Mouse (Mus musculus) cerebellum, adult 11 months (tissue): Measurements from ENCODE around the gene Odf3.

Experiments
- DNase-seq: peaks from one replicate; pipeline ENCODE4 v3.0.0; 2022

Gene Odf3

GRCm38 (mm10) chr7:140844905-140845665 is 2.5 kb upstream of the Odf3 start, which contains the start of gene Scgb1c1:
Gene Scgb1c1, plus strand, starts transcription at chr7:140845547.
- peak; percentile 83 for DNase-seq

GRCm38 (mm10) chr7:140845683-140846082 is 1.9 kb upstream of the Odf3 start:
- DNase-seq, result no peak

GRCm38 (mm10) chr7:140846676-140847075 is 929 bp upstream of the Odf3 start:
- no peak for DNase-seq

GRCm38 (mm10) chr7:140848591-140848990 is 986 bp downstream of the Odf3 start:
- no peak for DNase-seq

GRCm38 (mm10) chr7:140851916-140852315 is 4.3 kb downstream of the Odf3 start:
- no peak for DNase-seq

GRCm38 (mm10) chr7:140853386-140853785 is 5.8 kb downstream of the Odf3 start:
- no peak for DNase-seq

GRCm38 (mm10) chr7:140854483-140854882 is 6.9 kb downstream of the Odf3 start:
- DNase-seq, result no peak

GRCm38 (mm10) chr7:140855181-140855580 is 7.6 kb downstream of the Odf3 start:
- DNase-seq, result no peak

GRCm38 (mm10) chr7:140855860-140856784 is 8.5 kb downstream of the Odf3 start, which contains the start of gene Gm45785:
Gene Gm45785, minus strand, starts transcription at chr7:140856331.
- peak; percentile 76 for DNase-seq

GRCm38 (mm10) chr7:140856785-140857549 is 9.4 kb downstream of the Odf3 start, which contains the start of gene Ric8a:
Gene Ric8a, plus strand, starts transcription at chr7:140856957.
- DNase-seq, result peak; percentile 81

- DNase-seq, result no peak
These were observed 10.2 kb downstream of the Odf3 start, which contains the start of gene Bet1l for GRCm38 (mm10) chr7:140857550-140858505. Gene Bet1l, minus strand, starts transcription at chr7:140857577.

GRCm38 (mm10) chr7:140858746-140859145 is 11.1 kb downstream of the Odf3 start:
- no peak for DNase-seq

GRCm38 (mm10) chr7:140859997-140860396 is 12.4 kb downstream of the Odf3 start:
- no peak for DNase-seq

GRCm38 (mm10) chr7:140860728-140861127 is 13.1 kb downstream of the Odf3 start:
- DNase-seq, result no peak

- DNase-seq, result no peak
These were observed 17.2 kb downstream of the Odf3 start for GRCm38 (mm10) chr7:140864761-140865160.

- DNase-seq, result no peak
These were observed 26.6 kb downstream of the Odf3 start for GRCm38 (mm10) chr7:140874224-140874623.

GRCm38 (mm10) chr7:140877364-140877763 is 29.8 kb downstream of the Odf3 start:
- no peak for DNase-seq

- DNase-seq, result no peak
These were observed 31.8 kb downstream of the Odf3 start for GRCm38 (mm10) chr7:140879355-140879754.

- DNase-seq, result no peak
These were observed 32.8 kb downstream of the Odf3 start for GRCm38 (mm10) chr7:140880419-140880818.

- DNase-seq, result no peak
These were observed 33.4 kb downstream of the Odf3 start for GRCm38 (mm10) chr7:140880865-140881515.
